Mouse (Mus musculus) B cell, adult 67 days (primary cell): Measurements from ENCODE around the gene Dazap1. TPM values are rescaled to one million over a fixed set of nuclear protein-coding genes. Genes with fewer than 3 reads are reported as not detected.

Source experiments
- total RNA-seq, 2 experiments: library from RNA; stranded (reverse); gene quantifications; 4 replicates each; pipeline ENCODE4 v1.2.4; 2023

Gene Dazap1
- total RNA-seq, result 100 to 1,000 TPM; 147 to 159 TPM

GRCm38 (mm10) chr10:80260642-80261584 is at the start of gene Dazap1, which contains the start of gene Gamt:
Dazap1 (plus strand) TSS chr10:80261486.
Gamt (minus strand) TSS chr10:80261012.

GRCm38 (mm10) chr10:80226416-80227165 is 34.7 kb upstream of the Dazap1 start, which contains the start of gene Mum1:
Mum1 (plus strand) TSS chr10:80226434.

GRCm38 (mm10) chr10:80248971-80249640 is 12.2 kb upstream of the Dazap1 start, which contains the start of gene Ndufs7:
Ndufs7 (plus strand) TSS chr10:80249121.

GRCm38 (mm10) chr10:80292251-80293146 is 31.2 kb downstream of the Dazap1 start, which contains the start of gene Rps15:
Rps15 (plus strand) TSS chr10:80292453.

GRCm38 (mm10) chr10:80295618-80296425 is 34.5 kb downstream of the Dazap1 start, which contains the start of gene Apc2:
Apc2 (plus strand) TSS chr10:80295977.

GRCm38 (mm10) chr10:80320340-80320760 is 59.1 kb downstream of the Dazap1 start, which contains the start of gene 2310011J03Rik:
2310011J03Rik (minus strand) TSS chr10:80320537.

GRCm38 (mm10) chr10:80329273-80330081 is 68.2 kb downstream of the Dazap1 start, which contains the start of the genes Pcsk4 and Reep6:
Pcsk4 (minus strand) TSS chr10:80329498.
Reep6 (plus strand) TSS chr10:80329953.

Other genes starting within 250 kb of the Dazap1 start
- gene Arhgap45, start 244.8 kb upstream of the Dazap1 start, total RNA-seq, result 100 to 1,000 TPM; 538 to 550 TPM
- 100 to 1,000 TPM in 1 of 2 experiments, 10 to 100 TPM in 1; 91.9 to 101 TPM for gene Polr2e, start 221.7 kb upstream of the Dazap1 start, total RNA-seq
- gene Gpx4, start 214.3 kb upstream of the Dazap1 start, total RNA-seq, result 100 to 1,000 TPM; 124 to 133 TPM
- gene Sbno2, start 155.9 kb upstream of the Dazap1 start, total RNA-seq, result 100 to 1,000 TPM; 118 to 128 TPM
- 100 to 1,000 TPM; 178 to 181 TPM for gene Stk11, start 145.7 kb upstream of the Dazap1 start, total RNA-seq
- 100 to 1,000 TPM; 171 to 178 TPM for gene Atp5d, start 122.9 kb upstream of the Dazap1 start, total RNA-seq
- 1 to 10 TPM; 4.6 to 4.9 TPM for gene Cbarp, start 120.7 kb upstream of the Dazap1 start, total RNA-seq
- gene Midn, start 113.2 kb upstream of the Dazap1 start, total RNA-seq, result 100 to 1,000 TPM; 153 to 162 TPM
- 100 to 1,000 TPM; 152 to 252 TPM for gene Cirbp, start 95.5 kb upstream of the Dazap1 start, total RNA-seq
- gene 1600002K03Rik, start 88.5 kb upstream of the Dazap1 start, total RNA-seq, result 10 to 100 TPM in 1 of 2 experiments, 1 to 10 TPM in 1; 9.9 to 13.1 TPM
- under 1 TPM in 1 of 2 experiments, not detected in 1; 0.42 TPM for gene Efna2, start 82.0 kb upstream of the Dazap1 start, total RNA-seq
- gene Mum1, start 35.1 kb upstream of the Dazap1 start, total RNA-seq, result 10 to 100 TPM; 79.2 to 79.3 TPM
- gene Ndufs7, start 12.4 kb upstream of the Dazap1 start, total RNA-seq, result 100 to 1,000 TPM in 1 of 2 experiments, 10 to 100 TPM in 1; 98.1 to 106 TPM
- gene Gamt, start 474 bp upstream of the Dazap1 start, total RNA-seq, result 1 to 10 TPM; 1.2 to 3.8 TPM
- 1,000 to 10,000 TPM; 2,823 to 2,836 TPM for gene Rps15, start 31.0 kb downstream of the Dazap1 start, total RNA-seq
- gene Apc2, start 34.5 kb downstream of the Dazap1 start, total RNA-seq, result under 1 TPM; 0.24 to 0.35 TPM
- 10 to 100 TPM; 27.6 to 32.1 TPM for gene 2310011J03Rik, start 59.1 kb downstream of the Dazap1 start, total RNA-seq
- gene Pcsk4, start 68.0 kb downstream of the Dazap1 start, total RNA-seq, result 1 to 10 TPM; 1.0 to 1.1 TPM
- gene Reep6, start 68.5 kb downstream of the Dazap1 start, total RNA-seq, result under 1 TPM in 1 of 2 experiments, not detected in 1; 0.26 TPM
- gene Adamtsl5, start 86.9 kb downstream of the Dazap1 start, total RNA-seq, result not detected
- not detected for gene Plk5, start 95.0 kb downstream of the Dazap1 start, total RNA-seq
- 1 to 10 TPM; 8.4 to 9.4 TPM for gene Mex3d, start 126.2 kb downstream of the Dazap1 start, total RNA-seq
- gene Mbd3, start 138.1 kb downstream of the Dazap1 start, total RNA-seq, result 100 to 1,000 TPM in 1 of 2 experiments, 10 to 100 TPM in 1; 99.8 to 108 TPM
- gene Uqcr11, start 145.3 kb downstream of the Dazap1 start, total RNA-seq, result 10 to 100 TPM; 69.0 to 71.6 TPM
- 100 to 1,000 TPM; 202 to 212 TPM for gene Tcf3, start 172.2 kb downstream of the Dazap1 start, total RNA-seq
- gene Onecut3, start 233.3 kb downstream of the Dazap1 start, total RNA-seq, result not detected